Mouse (Mus musculus): ENCODE measurements at regions not wholly inside any gene's neighbourhood (a gene's known extent, or its start where the extent isn't known, plus 50 kb on each side); places are given as distances from the start of the nearest gene placed in this dataset.

GRCm38 (mm10) chr15:88036146-88037000 lies 492.3 kb downstream of the Fam19a5 start:
- H3K4me3 ChIP-seq (ENCODE audit: low read depth, low read length), result no peak overlapping the region
- H3K36me3 ChIP-seq (replicated peaks; ENCODE audit: control insufficient read depth, insufficient read depth, low read depth, low read length), result no peaks in the 10 kb centered on the region
- H3K9ac ChIP-seq (replicated peaks; ENCODE audit: low read length), result no peak overlapping the region
- WGBS, result 70% methylated on average over 22 of the region's 22 CpGs
- H3K4me1 ChIP-seq (ENCODE audit: control insufficient read depth, insufficient read depth, low read length), result no peaks in the 10 kb centered on the region
- H3K9me3 ChIP-seq (replicated peaks; ENCODE audit: control insufficient read depth, low read length), result no peaks in the 10 kb centered on the region
- H3K27me3 ChIP-seq (ENCODE audit: control insufficient read depth, insufficient read depth, low read length), result no peaks in the 10 kb centered on the region
- no peak overlapping the region for H3K4me2 ChIP-seq (ENCODE audit: low read depth, low read length)
- DNase-seq (ENCODE audit: low spot score), result no peak
- H3K27ac ChIP-seq (replicated peaks; ENCODE audit: low read depth, low read length), result no peak overlapping the region
- no peak; the same call in 1 of the 2 replicates for ATAC-seq (replicated peaks; ENCODE audit: insufficient number of reproducible peaks, low FRiP score, low TSS enrichment, low read depth)

GRCm38 (mm10) chr15:88037606-88038005 lies 493.5 kb downstream of the Fam19a5 start:
- 92% methylated on average over 4 of the region's 4 CpGs for WGBS
- no peak overlapping the region for H3K27ac ChIP-seq (replicated peaks; ENCODE audit: low read depth, low read length)
- H3K4me1 ChIP-seq (ENCODE audit: control insufficient read depth, insufficient read depth, low read length), result no peaks in the 10 kb centered on the region
- no peak overlapping the region for H3K9ac ChIP-seq (replicated peaks; ENCODE audit: low read length)
- H3K27me3 ChIP-seq (ENCODE audit: control insufficient read depth, insufficient read depth, low read length), result no peaks in the 10 kb centered on the region
- ATAC-seq (replicated peaks; ENCODE audit: insufficient number of reproducible peaks, low FRiP score, low TSS enrichment, low read depth) (no peak), DNase-seq (ENCODE audit: low spot score) (no peak)
- H3K4me2 ChIP-seq (ENCODE audit: low read depth, low read length), result no peak overlapping the region
- no peaks in the 10 kb centered on the region for H3K9me3 ChIP-seq (replicated peaks; ENCODE audit: control insufficient read depth, low read length)
- no peak overlapping the region for H3K4me3 ChIP-seq (ENCODE audit: low read depth, low read length)
- H3K36me3 ChIP-seq (replicated peaks; ENCODE audit: control insufficient read depth, insufficient read depth, low read depth, low read length), result no peaks in the 10 kb centered on the region

- Histone ChIP-seq H3K36me3 (replicated peaks; ENCODE audit: control insufficient read depth, insufficient read depth, low read depth, low read length) (no peaks in the 10 kb centered on the region), H3K4me2 (ENCODE audit: low read depth, low read length) (no peak overlapping the region), H3K27ac (replicated peaks; ENCODE audit: low read depth, low read length) (no peak overlapping the region), H3K9ac (replicated peaks; ENCODE audit: low read length) (no peak overlapping the region), H3K9me3 (replicated peaks; ENCODE audit: control insufficient read depth, low read length) (no peaks in the 10 kb centered on the region), H3K4me3 (ENCODE audit: low read depth, low read length) (no peak overlapping the region), H3K4me1 (ENCODE audit: control insufficient read depth, insufficient read depth, low read length) (no peaks in the 10 kb centered on the region), H3K27me3 (ENCODE audit: control insufficient read depth, insufficient read depth, low read length) (no peaks in the 10 kb centered on the region)
- WGBS, result 81% methylated on average over 2 of the region's 2 CpGs
- DNase-seq (ENCODE audit: low spot score) (no peak), ATAC-seq (replicated peaks; ENCODE audit: insufficient number of reproducible peaks, low FRiP score, low TSS enrichment, low read depth) (no peak)
Observed at GRCm38 (mm10) chr15:88042821-88043220, 498.7 kb downstream of the Fam19a5 start.

GRCm38 (mm10) chr15:88058071-88058470 lies 514.0 kb downstream of the Fam19a5 start:
- H3K4me3 ChIP-seq (ENCODE audit: low read depth, low read length), result no peak overlapping the region
- no peaks in the 10 kb centered on the region for H3K36me3 ChIP-seq (replicated peaks; ENCODE audit: control insufficient read depth, insufficient read depth, low read depth, low read length)
- no peaks in the 10 kb centered on the region for H3K27me3 ChIP-seq (ENCODE audit: control insufficient read depth, insufficient read depth, low read length)
- no peak for ATAC-seq (replicated peaks; ENCODE audit: insufficient number of reproducible peaks, low FRiP score, low TSS enrichment, low read depth)
- H3K27ac ChIP-seq (replicated peaks; ENCODE audit: low read depth, low read length), result no peak overlapping the region
- H3K4me1 ChIP-seq (ENCODE audit: control insufficient read depth, insufficient read depth, low read length), result no peaks in the 10 kb centered on the region
- DNase-seq (ENCODE audit: low spot score), result no peak
- 64% methylated on average over 4 of the region's 4 CpGs for WGBS
- no peak overlapping the region for H3K4me2 ChIP-seq (ENCODE audit: low read depth, low read length)
- no peaks in the 10 kb centered on the region for H3K9me3 ChIP-seq (replicated peaks; ENCODE audit: control insufficient read depth, low read length)
- no peak overlapping the region for H3K9ac ChIP-seq (replicated peaks; ENCODE audit: low read length)

DNA sequence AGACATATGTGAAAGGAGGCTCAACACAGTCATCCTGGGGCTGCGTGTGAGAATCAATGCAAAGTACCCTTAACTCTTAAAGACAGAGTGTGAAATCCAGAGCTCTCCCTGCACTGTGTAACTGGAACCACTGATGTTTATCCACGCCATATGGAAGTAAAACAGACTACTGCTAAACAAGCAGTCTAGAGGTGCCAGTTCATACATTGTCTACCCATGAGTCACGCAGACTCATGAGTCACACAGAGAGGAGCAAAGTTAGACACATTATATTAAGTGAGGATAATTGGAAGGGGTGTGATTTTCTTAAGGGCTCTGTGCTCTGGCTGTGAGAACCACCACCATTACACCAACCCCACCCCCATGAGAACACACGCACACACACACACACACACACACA lies 516.8 kb downstream of the Fam19a5 start:
- no peaks in the 10 kb centered on the region for H3K4me1 ChIP-seq (ENCODE audit: control insufficient read depth, insufficient read depth, low read length)
- no peak overlapping the region for H3K4me3 ChIP-seq (ENCODE audit: low read depth, low read length)
- H3K27me3 ChIP-seq (ENCODE audit: control insufficient read depth, insufficient read depth, low read length), result no peaks in the 10 kb centered on the region
- no peak overlapping the region for H3K4me2 ChIP-seq (ENCODE audit: low read depth, low read length)
- H3K36me3 ChIP-seq (replicated peaks; ENCODE audit: control insufficient read depth, insufficient read depth, low read depth, low read length), result no peaks in the 10 kb centered on the region
- ATAC-seq (replicated peaks; ENCODE audit: insufficient number of reproducible peaks, low FRiP score, low TSS enrichment, low read depth), result no peak
- DNase-seq (ENCODE audit: low spot score), result no peak
- no peaks in the 10 kb centered on the region for H3K9me3 ChIP-seq (replicated peaks; ENCODE audit: control insufficient read depth, low read length)
- H3K9ac ChIP-seq (replicated peaks; ENCODE audit: low read length), result no peak overlapping the region
- no peak overlapping the region for H3K27ac ChIP-seq (replicated peaks; ENCODE audit: low read depth, low read length)
- WGBS, result 88% methylated on average over 4 of the region's 4 CpGs

DNA sequence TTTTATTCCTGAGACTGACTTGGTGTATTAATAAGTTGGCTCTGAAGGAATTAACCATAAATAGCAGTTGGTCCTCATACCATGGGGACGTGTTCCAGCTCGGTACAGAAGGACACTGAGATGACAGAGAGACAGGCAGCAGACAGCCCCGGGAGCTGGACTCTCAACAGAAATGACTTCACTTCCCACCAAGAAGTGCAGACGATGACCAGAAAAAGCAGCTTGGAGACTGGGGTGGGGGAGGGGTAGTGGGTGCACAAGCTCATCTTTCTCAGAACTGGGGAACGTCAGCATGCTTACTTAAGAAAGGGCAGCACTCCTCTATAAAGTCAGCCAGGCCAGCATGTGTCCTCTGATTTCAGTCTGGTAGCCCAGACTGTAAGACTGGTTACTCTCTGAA lies 518.9 kb downstream of the Fam19a5 start:
- ATAC-seq (replicated peaks; ENCODE audit: insufficient number of reproducible peaks, low FRiP score, low TSS enrichment, low read depth) (no peak), DNase-seq (ENCODE audit: low spot score) (no peak)
- no peak overlapping the region for H3K9ac ChIP-seq (replicated peaks; ENCODE audit: low read length)
- no peak overlapping the region for H3K4me3 ChIP-seq (ENCODE audit: low read depth, low read length)
- H3K27ac ChIP-seq (replicated peaks; ENCODE audit: low read depth, low read length), result no peak overlapping the region
- H3K27me3 ChIP-seq (ENCODE audit: control insufficient read depth, insufficient read depth, low read length), result no peaks in the 10 kb centered on the region
- H3K4me2 ChIP-seq (ENCODE audit: low read depth, low read length), result no peak overlapping the region
- 72% methylated on average over 5 of the region's 5 CpGs for WGBS
- no peaks in the 10 kb centered on the region for H3K9me3 ChIP-seq (replicated peaks; ENCODE audit: control insufficient read depth, low read length)
- H3K4me1 ChIP-seq (ENCODE audit: control insufficient read depth, insufficient read depth, low read length), result no peaks in the 10 kb centered on the region
- H3K36me3 ChIP-seq (replicated peaks; ENCODE audit: control insufficient read depth, insufficient read depth, low read depth, low read length), result no peaks in the 10 kb centered on the region

DNA sequence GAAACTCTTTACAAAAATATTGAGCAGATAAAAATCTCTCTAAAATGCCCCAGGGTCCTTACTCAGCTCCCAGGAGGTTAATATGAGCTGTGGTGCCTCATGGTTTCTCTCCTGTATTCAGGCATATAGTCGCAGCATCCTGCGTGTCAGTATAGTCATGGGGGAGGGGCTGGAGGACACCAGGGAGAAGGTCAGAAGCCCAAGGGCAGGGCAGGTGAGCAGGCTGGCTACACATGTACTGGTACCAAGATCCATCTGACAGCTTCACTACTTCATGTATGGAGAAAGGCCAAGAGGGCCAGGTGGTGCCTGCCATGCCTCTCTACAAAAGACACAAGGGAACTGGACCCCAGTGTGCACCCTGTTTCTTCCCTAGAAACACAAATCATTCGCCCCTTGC lies 524.4 kb downstream of the Fam19a5 start:
- Histone ChIP-seq H3K4me3 (ENCODE audit: low read depth, low read length) (no peak overlapping the region), H3K4me1 (ENCODE audit: control insufficient read depth, insufficient read depth, low read length) (no peaks in the 10 kb centered on the region), H3K9ac (replicated peaks; ENCODE audit: low read length) (no peak overlapping the region), H3K4me2 (ENCODE audit: low read depth, low read length) (no peak overlapping the region), H3K27ac (replicated peaks; ENCODE audit: low read depth, low read length) (no peak overlapping the region), H3K9me3 (replicated peaks; ENCODE audit: control insufficient read depth, low read length) (no peaks in the 10 kb centered on the region), H3K36me3 (replicated peaks; ENCODE audit: control insufficient read depth, insufficient read depth, low read depth, low read length) (no peaks in the 10 kb centered on the region), H3K27me3 (ENCODE audit: control insufficient read depth, insufficient read depth, low read length) (no peaks in the 10 kb centered on the region)
- WGBS, result 64% methylated on average over 3 of the region's 3 CpGs
- no peak for DNase-seq (ENCODE audit: low spot score)
- no peak for ATAC-seq (replicated peaks; ENCODE audit: insufficient number of reproducible peaks, low FRiP score, low TSS enrichment, low read depth)

DNA sequence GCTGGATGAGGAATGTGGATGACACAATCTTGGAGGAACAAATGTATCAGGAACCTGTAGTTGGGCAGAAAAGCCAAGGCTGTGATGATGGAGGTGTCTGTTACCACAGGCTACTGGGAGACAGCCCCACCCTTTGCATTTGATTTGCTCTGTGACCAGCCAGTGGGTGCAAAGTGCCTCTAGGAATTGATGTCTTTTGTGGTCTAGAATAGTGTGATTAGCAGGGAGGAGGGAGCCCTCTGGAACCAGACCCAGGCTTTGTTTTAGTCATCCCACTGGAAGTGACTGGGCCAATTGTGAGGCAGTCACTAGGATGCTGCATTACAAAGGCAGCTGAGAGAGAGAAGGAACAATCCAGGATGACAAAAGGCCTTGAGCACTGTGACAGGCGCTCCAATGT lies 527.4 kb upstream of the Zdhhc25 start:
- no peaks in the 10 kb centered on the region for H3K27me3 ChIP-seq (ENCODE audit: control insufficient read depth, insufficient read depth, low read length)
- H3K4me2 ChIP-seq (ENCODE audit: low read depth, low read length), result no peak overlapping the region
- H3K9ac ChIP-seq (replicated peaks; ENCODE audit: low read length), result no peak overlapping the region
- WGBS, result 56% methylated on average over 1 of the region's 1 CpGs
- no peak overlapping the region for H3K27ac ChIP-seq (replicated peaks; ENCODE audit: low read depth, low read length)
- DNase-seq (ENCODE audit: low spot score), result no peak
- no peaks in the 10 kb centered on the region for H3K9me3 ChIP-seq (replicated peaks; ENCODE audit: control insufficient read depth, low read length)
- no peak for ATAC-seq (replicated peaks; ENCODE audit: insufficient number of reproducible peaks, low FRiP score, low TSS enrichment, low read depth)
- H3K36me3 ChIP-seq (replicated peaks; ENCODE audit: control insufficient read depth, insufficient read depth, low read depth, low read length), result no peaks in the 10 kb centered on the region
- no peaks in the 10 kb centered on the region for H3K4me1 ChIP-seq (ENCODE audit: control insufficient read depth, insufficient read depth, low read length)
- no peak overlapping the region for H3K4me3 ChIP-seq (ENCODE audit: low read depth, low read length)

Data from embryonic facial prominence, embryonic 11.5 days (tissue).